Mouse (Mus musculus): Measurements from ENCODE around the gene Fam193b.
"Not testable (repeated sequence)": the region's sequence is repeated elsewhere in the genome, so short reads cannot be mapped to it uniquely, and the experiment has no call there.

The Fam193b gene

DNA sequence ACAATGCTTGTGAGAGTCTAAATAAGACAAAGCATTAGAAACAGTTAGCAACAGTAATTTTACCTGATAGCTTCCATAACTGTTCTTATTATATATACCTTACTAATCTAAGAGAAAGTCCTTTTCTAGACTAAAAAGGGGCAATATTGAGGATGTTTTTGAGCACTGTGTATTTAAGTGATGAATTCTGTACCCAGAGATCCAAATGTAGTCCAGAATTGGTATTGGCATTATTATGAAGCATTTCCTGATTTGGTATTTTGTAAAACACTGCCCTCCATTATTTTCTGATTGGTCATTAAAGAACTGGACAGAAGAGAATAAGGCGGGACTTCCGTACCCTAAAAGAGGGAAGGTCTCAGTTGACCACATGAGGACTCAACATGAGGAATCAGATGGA, 2.5 kb upstream of the Fam193b start, which contains the start of gene Tmed9:
Gene Tmed9 (plus strand): TSS at position 301 of the 400 bp plus-strand sequence.
- no peak for DNase-seq (ENCODE audit: low read depth in 1 of 2, low spot score in 2 of 2)

DNA sequence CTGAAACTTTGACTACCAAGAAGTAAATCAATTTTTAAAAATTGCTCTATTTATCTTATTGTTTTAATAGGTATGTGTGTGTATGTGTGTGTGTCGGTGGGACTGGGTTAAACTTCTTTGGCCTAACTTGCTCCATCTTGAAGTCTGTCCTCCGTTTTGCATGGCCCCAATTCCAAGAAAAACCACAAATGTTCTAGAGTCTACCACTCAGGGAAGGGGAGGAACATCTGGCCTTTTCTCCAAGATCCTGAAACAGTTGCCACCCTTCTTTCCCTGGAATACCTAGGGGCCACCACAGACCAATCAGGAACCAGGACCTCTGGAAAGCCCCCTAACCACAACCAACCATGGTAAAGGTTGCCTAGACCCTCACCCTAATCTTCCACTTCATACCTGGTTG, 1.1 kb upstream of the Fam193b start:
- DNase-seq (ENCODE audit: low read depth in 1 of 2, low spot score in 2 of 2), result no peak

- no peak for DNase-seq (ENCODE audit: low read depth in 1 of 2, low spot score in 2 of 2)
Measured at GRCm38 (mm10) chr13:55570286-55570973, 490 bp downstream of the Fam193b start.

DNA sequence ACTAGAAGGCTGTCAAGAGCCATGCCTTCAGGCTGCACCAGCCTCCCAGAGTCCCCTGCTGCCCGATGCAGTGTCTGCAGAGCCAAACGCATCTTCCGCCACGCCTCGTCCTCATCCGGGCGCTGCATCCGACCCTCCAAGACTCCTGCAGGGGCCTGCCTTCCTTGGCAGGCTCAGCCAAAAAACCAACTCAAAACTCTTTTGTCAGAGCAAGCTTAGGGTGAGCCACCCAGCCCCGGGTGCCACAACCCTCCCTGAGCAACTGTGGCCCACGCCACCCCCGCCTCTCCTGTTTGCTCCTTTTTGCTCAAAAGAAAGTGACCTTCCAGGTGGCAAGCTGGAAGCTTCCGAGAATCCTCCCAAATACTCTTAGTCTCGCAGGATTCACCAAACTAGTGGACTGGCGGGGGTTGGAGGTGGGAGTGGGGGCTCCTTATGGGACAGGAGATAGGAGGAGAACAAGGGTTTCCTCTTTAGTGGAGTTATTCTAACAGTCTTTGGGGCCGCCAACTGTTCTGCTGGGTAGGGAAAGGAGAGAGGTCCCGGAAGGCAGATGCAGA, 1.1 kb downstream of the Fam193b start:
- DNase-seq (ENCODE audit: low read depth in 1 of 2, low spot score in 2 of 2), result no peak

DNA sequence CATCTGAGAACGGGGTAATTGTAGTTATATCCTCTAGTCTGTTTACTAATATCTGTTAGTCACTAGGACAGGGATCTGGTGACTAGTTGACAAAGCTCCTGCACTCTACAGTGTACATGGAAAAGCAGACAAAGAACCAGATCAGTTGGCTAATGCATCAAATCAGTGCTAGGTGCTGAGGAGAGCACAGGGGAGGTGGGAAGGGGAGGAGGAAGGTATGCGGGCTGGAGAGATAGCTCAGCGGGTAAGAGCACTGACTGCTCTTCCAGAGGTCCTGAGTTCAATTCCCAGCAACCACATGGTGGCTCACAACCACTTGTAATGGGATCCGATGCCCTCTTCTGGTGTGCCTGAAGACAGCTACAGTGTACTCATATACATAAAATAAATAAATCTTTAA, 2.4 kb downstream of the Fam193b start:
- not testable (repeated sequence) for DNase-seq (ENCODE audit: low read depth in 1 of 2, low spot score in 2 of 2)

- DNase-seq (ENCODE audit: low read depth in 1 of 2, low spot score in 2 of 2), result no peak
Measured at GRCm38 (mm10) chr13:55567949-55568348, 3.0 kb downstream of the Fam193b start.

- DNase-seq (ENCODE audit: low read depth in 1 of 2, low spot score in 2 of 2), result no peak
Measured at GRCm38 (mm10) chr13:55567001-55567400, 3.9 kb downstream of the Fam193b start.

DNA sequence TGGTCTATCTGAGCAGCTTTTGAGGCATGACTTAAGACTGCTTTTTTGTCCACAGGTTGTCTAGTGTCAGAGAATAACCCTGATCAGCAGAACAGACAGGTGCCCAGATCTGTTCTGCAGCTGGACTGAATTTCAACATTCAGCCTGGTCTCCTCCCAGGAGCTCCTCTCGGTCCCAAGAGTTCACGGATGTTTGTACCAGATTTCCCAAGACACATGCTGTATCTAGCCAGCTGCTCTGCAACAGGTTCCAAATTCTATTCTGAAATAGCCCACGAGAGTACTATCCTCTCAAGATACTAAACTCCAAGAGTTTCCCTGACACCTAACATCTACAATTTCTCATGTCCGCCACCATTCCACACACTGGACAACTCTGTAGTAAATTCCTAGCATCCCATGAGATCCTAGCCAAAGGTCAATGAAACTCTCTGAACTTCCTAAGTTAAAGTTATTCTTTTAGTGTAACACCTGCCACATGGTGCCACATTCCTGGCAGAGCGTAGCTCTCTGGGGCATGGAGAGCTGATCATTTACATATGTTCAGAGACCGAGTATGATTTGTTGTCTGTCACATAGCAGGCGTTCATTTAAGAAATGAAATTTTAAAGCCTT, 7.5 kb downstream of the Fam193b start:
- no peak for DNase-seq (ENCODE audit: low read depth in 1 of 2, low spot score in 2 of 2)

- DNase-seq (ENCODE audit: low read depth in 1 of 2, low spot score in 2 of 2), result no peak
Measured at GRCm38 (mm10) chr13:55557499-55557898, 13.4 kb downstream of the Fam193b start.

DNA sequence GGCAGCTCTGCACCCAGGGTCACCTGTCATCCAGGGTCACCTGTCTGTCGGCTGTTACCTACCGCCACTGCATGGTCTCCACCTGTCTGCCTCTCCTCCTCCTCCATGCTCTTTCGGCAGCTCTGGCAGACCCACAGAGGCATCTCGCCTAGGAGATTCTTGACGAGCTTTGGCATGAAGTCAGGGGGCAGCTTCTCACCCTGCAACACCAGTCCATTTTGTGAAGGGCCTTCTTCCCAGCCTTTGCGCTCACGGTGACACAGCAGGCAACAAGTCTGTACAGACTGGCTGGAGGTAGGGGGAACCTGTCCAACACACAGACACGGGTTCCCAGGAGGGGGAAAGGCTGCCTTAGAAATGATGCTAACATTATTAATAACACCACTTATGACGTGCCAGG, 15.0 kb downstream of the Fam193b start:
- no peak for DNase-seq (ENCODE audit: low read depth in 1 of 2, low spot score in 2 of 2)

DNA sequence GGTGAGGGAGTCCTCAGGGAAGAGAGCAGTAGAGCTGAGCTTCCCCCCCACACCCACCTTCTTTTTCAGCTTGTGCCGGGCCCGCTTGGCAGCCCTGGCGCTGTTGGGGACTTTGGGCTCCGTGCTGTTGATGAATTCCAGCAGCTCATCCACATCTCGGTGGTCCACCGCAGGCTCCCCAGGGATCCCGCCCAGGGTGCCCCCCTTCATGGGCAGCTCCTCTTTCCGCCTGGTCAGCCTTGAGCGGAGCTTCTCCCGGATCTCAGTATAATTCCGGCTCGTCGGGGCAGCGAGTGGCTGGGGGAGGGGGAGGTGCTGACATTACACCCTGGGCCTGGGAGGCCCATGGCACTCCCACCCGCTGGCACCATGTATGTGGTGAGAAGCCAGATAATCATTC, 21.9 kb downstream of the Fam193b start:
- DNase-seq (ENCODE audit: low read depth in 1 of 2, low spot score in 2 of 2), result no peak

DNA sequence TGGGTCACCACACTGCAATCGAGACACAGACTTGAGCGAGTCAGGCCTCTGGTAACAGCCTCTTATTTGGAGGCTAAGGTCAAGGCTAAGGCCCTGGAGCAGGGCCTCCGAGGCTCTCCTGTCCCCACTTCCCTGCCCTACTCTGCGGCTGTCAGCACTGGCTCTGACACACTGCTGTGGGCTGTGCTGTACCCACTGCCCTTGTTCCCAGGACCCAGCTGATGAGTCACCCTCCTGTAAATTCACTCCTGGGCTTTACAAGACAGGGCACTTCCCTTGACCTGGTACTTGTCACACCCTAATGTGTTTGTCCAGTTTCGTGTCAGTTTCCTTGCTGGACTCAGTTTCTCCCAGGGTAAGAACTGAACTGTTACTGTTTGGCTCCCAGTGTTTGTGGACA, 22.5 kb downstream of the Fam193b start:
- DNase-seq (ENCODE audit: low read depth in 1 of 2, low spot score in 2 of 2), result no peak

DNA sequence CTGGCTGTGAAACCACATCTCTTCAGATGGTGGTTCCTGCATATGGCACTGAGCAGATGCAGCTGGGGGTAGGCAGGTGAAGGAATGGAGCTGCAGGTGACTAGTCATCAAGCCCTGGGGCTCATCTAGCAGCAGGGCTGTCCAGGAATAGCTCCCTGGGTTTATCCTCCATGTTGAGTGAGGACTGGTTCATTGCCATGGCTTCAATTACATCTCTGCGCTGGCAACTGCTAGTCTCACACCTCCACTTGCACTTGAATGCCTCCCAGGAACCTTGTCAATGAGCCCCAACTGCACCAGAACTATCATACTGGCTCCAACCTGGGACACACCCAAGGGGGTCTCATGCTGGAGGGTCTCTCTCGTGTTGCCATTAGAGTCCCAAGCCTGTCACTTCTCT, 23.0 kb downstream of the Fam193b start:
- no peak for DNase-seq (ENCODE audit: low read depth in 1 of 2, low spot score in 2 of 2)

GRCm38 (mm10) chr13:55544792-55545191, 26.1 kb downstream of the Fam193b start:
- no peak for DNase-seq (ENCODE audit: low read depth in 1 of 2, low spot score in 2 of 2)

GRCm38 (mm10) chr13:55543447-55543846, 27.5 kb downstream of the Fam193b start:
- no peak for DNase-seq (ENCODE audit: low read depth in 1 of 2, low spot score in 2 of 2)

DNA sequence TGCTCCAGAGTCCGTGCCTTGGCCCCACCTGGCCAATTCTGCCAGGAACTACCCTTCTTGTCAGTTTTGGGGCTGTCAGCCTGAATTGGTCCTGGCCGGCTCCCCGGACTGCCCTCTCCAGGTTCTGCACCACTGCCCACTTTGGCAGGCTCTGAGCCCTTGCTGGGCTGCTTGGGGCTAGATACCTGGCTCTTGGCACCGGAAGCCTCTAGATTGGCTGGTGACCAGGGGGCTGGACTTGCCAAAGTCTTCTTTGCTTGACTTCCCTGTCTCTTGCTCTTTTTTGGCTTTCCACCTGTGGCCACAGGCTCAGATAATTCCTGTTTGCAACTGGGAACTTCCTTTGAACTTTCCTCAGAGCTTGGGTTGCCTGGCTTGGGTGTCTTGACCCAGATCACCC, 28.0 kb downstream of the Fam193b start:
- DNase-seq (ENCODE audit: low read depth in 1 of 2, low spot score in 2 of 2), result no peak

GRCm38 (mm10) chr13:55540933-55541332, 30.0 kb downstream of the Fam193b start:
- DNase-seq (ENCODE audit: low read depth in 1 of 2, low spot score in 2 of 2), result no peak

DNA sequence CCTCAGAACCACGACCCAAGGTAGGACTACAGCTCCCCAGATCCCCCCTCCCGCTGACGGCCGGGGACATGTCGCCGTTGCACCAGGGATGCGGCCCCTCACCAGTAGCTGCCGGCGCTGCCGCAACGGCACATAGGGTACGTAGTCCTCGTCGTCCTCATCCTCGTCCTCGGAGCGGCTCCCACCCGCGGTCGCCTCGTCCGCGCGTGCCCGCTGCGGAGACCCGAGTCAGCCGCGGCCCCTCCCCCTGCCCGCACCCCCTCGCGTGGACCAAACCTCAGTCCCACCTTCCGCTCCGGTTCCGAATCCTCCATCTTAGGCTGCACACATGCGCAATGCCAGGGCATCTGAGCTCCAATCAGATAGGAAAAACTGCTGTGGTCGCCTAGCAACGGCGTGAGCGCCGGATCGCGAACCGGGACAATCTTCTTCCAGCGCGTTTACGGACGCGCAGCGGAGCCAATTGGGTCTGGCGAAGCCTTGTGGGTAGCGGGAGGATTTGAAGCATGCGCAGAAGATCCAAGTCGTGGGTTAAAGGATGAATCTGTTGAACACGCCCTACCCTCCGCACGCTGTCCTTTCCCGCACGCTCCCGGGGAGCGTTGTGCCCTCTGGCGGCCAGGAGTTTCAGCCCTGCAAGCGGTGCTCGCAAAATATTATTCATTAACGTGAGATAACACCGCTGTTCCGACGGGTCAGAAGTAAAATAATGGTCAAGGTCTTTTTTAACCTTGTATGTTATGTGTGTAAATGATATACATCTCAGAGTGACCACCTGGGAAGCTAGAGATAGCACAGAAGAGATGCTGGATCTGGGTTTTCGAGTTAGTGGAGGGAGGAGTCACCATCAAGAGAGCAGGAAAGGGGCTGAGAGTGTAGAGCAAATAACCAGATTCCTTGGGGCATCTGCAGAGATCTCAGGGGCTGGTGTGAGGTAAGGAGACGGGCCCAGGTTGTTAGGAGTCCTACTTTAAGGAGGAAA, 34.4 kb downstream of the Fam193b start, which contains the start of gene Ddx41:
Gene Ddx41 (minus strand): TSS at position 465 of the 982 bp plus-strand sequence.
- DNase-seq (ENCODE audit: low read depth in 1 of 2, low spot score in 2 of 2), result peak; percentile 98

DNA sequence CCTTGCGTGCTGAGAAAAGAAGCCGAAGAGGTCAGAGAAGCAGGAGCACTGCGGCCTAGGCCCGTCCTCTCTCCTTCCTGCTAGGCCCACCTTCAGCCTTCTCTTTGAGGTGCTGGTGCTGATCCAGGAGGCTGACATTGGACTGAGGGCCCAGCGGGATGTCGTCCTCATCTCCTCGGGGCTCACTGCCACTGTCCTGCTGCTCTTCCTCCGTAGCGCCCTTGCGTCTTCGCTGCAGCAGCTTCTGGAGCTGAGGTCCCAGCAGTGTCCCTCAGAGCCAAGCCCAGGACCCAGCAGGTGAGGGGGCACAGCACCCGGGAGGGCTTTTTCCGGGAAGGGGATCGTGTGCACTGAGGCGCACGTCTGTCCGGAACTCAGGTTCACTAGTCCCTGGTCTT, 35.1 kb downstream of the Fam193b start:
- DNase-seq (ENCODE audit: low read depth in 1 of 2, low spot score in 2 of 2), result no peak

- no peak for DNase-seq (ENCODE audit: low read depth in 1 of 2, low spot score in 2 of 2)
Measured at GRCm38 (mm10) chr13:55535191-55535590, 35.7 kb downstream of the Fam193b start.

- DNase-seq (ENCODE audit: low read depth in 1 of 2, low spot score in 2 of 2), result no peak
Measured at GRCm38 (mm10) chr13:55529198-55529915, 41.6 kb downstream of the Fam193b start, which contains the start of gene Dok3. Gene Dok3 (minus strand): TSS chr13:55529296.

Measured in monocyte, adult 2 months (primary cell).